Mouse (Mus musculus) kidney, embryonic 16.5 days (tissue): ENCODE measurements at regions not wholly inside any gene's neighbourhood (a gene's known extent, or its start where the extent isn't known, plus 50 kb on each side); places are given as distances from the start of the nearest gene placed in this dataset.

Experiments used
- ATAC-seq: fragments of 200-750 bp; cut with Nextera tagmentation; 2 replicates; pipeline ENCODE4 v1.8.0; 2017; ENCODE audit warnings: moderate TSS enrichment; ENCODE audit not compliant: low FRiP score, low TSS enrichment
- H3K27ac ChIP-seq: fragments of 300-500 bp; sonication (generic); 2 replicates; pipeline ENCODE4 v1.5.1; 2014; ENCODE audit warnings: low read length
- H3K27me3 ChIP-seq: fragments of 300-500 bp; sonication (generic); 2 replicates; pipeline ENCODE4 v1.6.1; 2014; ENCODE audit warnings: low read length, control low read depth, mixed read lengths; ENCODE audit not compliant: insufficient read depth
- H3K36me3 ChIP-seq: fragments of 300-500 bp; sonication (generic); 2 replicates; pipeline ENCODE4 v1.6.1; 2014; ENCODE audit warnings: low read length, control low read depth, mixed read lengths; ENCODE audit not compliant: insufficient read depth
- H3K4me1 ChIP-seq: fragments of 300-500 bp; sonication (generic); 2 replicates; pipeline ENCODE4 v1.6.1; 2014; ENCODE audit warnings: low read length, control low read depth, mixed read lengths; ENCODE audit not compliant: insufficient read depth
- H3K4me2 ChIP-seq: fragments of 300-500 bp; sonication (generic); replicated peaks from 2 replicates; pipeline ENCODE4 v1.6.1; 2014; ENCODE audit warnings: low read depth, low read length
- H3K4me3 ChIP-seq: fragments of 300-500 bp; sonication (generic); 2 replicates; pipeline ENCODE4 v1.5.1; 2014; ENCODE audit warnings: mild to moderate bottlenecking, low read length
- H3K9ac ChIP-seq: fragments of 300-500 bp; sonication (generic); replicated peaks from 2 replicates; pipeline ENCODE4 v1.6.1; 2014; ENCODE audit warnings: low read length
- H3K9me3 ChIP-seq: fragments of 300-500 bp; sonication (generic); 2 replicates; pipeline ENCODE4 v1.6.1; 2016; ENCODE audit warnings: low read length, control low read depth
- WGBS: fragments of 180-500 bp; shearing (Covaris S2); extraction: QIAGEN DNeasy Blood & Tissue Kit; methylation state at CpG from one replicate; pipeline ENCODE4 v1.1.7; 2014; 5-methylcytosine and 5-hydroxymethylcytosine counted together

GRCm38 (mm10) chr10:56493461-56493860, 116.3 kb downstream of the Gja1 start:
- no peaks in the 10 kb centered on the region for H3K36me3 ChIP-seq
- H3K4me1 ChIP-seq, result no peaks in the 10 kb centered on the region
- H3K27me3 ChIP-seq, result no peaks in the 10 kb centered on the region
- no peak overlapping the region for H3K4me2 ChIP-seq
- 86% methylated on average over 1 of the region's 1 CpGs for WGBS
- ATAC-seq, result no peak
- no peak overlapping the region for H3K4me3 ChIP-seq
- no peak overlapping the region for H3K9ac ChIP-seq
- H3K27ac ChIP-seq, result no peak overlapping the region
- no peaks in the 10 kb centered on the region for H3K9me3 ChIP-seq

- Histone ChIP-seq H3K4me2 (no peak overlapping the region), H3K27ac (no peak overlapping the region), H3K27me3 (no peaks in the 10 kb centered on the region), H3K9me3 (no peaks in the 10 kb centered on the region), H3K36me3 (no peaks in the 10 kb centered on the region), H3K9ac (no peak overlapping the region), H3K4me3 (no peak overlapping the region), H3K4me1 (no peaks in the 10 kb centered on the region)
- 88% methylated on average over 4 of the region's 4 CpGs for WGBS
- ATAC-seq, result no peak
Observed at GRCm38 (mm10) chr10:56495352-56495751, 118.2 kb downstream of the Gja1 start.

GRCm38 (mm10) chr10:56519041-56519440, 141.9 kb downstream of the Gja1 start:
- 96% methylated on average over 1 of the region's 1 CpGs for WGBS
- Histone ChIP-seq H3K36me3 (no peaks in the 10 kb centered on the region), H3K9me3 (no peaks in the 10 kb centered on the region), H3K27ac (no peak overlapping the region), H3K27me3 (no peaks in the 10 kb centered on the region), H3K4me3 (no peak overlapping the region), H3K4me2 (no peak overlapping the region), H3K4me1 (no peaks in the 10 kb centered on the region), H3K9ac (no peak overlapping the region)
- no peak for ATAC-seq

- Histone ChIP-seq H3K9me3 (peaks cover 3% of the 10 kb centered on the region; the same call in 1 of the 2 replicates), H3K27me3 (no peaks in the 10 kb centered on the region), H3K36me3 (no peaks in the 10 kb centered on the region), H3K27ac (no peak overlapping the region), H3K4me3 (no peak overlapping the region), H3K9ac (no peak overlapping the region), H3K4me1 (no peaks in the 10 kb centered on the region), H3K4me2 (no peak overlapping the region)
- WGBS, result 51% methylated on average over 2 of the region's 2 CpGs
- no peak for ATAC-seq
Observed at GRCm38 (mm10) chr10:56525791-56526190, 148.7 kb downstream of the Gja1 start.

GRCm38 (mm10) chr10:56537091-56537490, 160.0 kb downstream of the Gja1 start:
- H3K4me1 ChIP-seq, result no peaks in the 10 kb centered on the region
- 57% methylated on average over 4 of the region's 4 CpGs for WGBS
- no peak overlapping the region for H3K4me2 ChIP-seq
- H3K4me3 ChIP-seq, result no peak overlapping the region
- H3K9ac ChIP-seq, result no peak overlapping the region
- H3K27me3 ChIP-seq, result no peaks in the 10 kb centered on the region
- H3K27ac ChIP-seq, result no peak overlapping the region
- no peaks in the 10 kb centered on the region for H3K36me3 ChIP-seq
- no peak for ATAC-seq
- H3K9me3 ChIP-seq, result no peaks in the 10 kb centered on the region

GRCm38 (mm10) chr10:56539827-56540511, 162.8 kb downstream of the Gja1 start:
- H3K4me2 ChIP-seq, result no peak overlapping the region
- no peaks in the 10 kb centered on the region for H3K27me3 ChIP-seq
- H3K36me3 ChIP-seq, result no peaks in the 10 kb centered on the region
- no peak overlapping the region for H3K4me3 ChIP-seq
- H3K9ac ChIP-seq, result no peak overlapping the region
- H3K4me1 ChIP-seq, result no peaks in the 10 kb centered on the region
- peak overlapping the region; percentile 0; the same call in 1 of the 2 replicates for H3K27ac ChIP-seq
- 46% methylated on average over 5 of the region's 5 CpGs for WGBS
- peak; percentile 81; the same call in 1 of the 2 replicates for ATAC-seq
- H3K9me3 ChIP-seq, result peaks cover 5% of the 10 kb centered on the region; the same call in 1 of the 2 replicates

GRCm38 (mm10) chr10:56542106-56542505, 165.0 kb downstream of the Gja1 start:
- Histone ChIP-seq H3K27ac (no peak overlapping the region), H3K27me3 (no peaks in the 10 kb centered on the region), H3K36me3 (no peaks in the 10 kb centered on the region), H3K9ac (no peak overlapping the region), H3K4me2 (no peak overlapping the region), H3K4me1 (no peaks in the 10 kb centered on the region), H3K9me3 (peaks cover 5% of the 10 kb centered on the region; the same call in 1 of the 2 replicates), H3K4me3 (no peak overlapping the region)
- no peak for ATAC-seq
- WGBS, result 86% methylated on average over 3 of the region's 3 CpGs

- H3K9me3 ChIP-seq, result peaks cover 5% of the 10 kb centered on the region; the same call in 1 of the 2 replicates
- ATAC-seq, result no peak
Observed at GRCm38 (mm10) chr10:56545989-56546388, 168.9 kb downstream of the Gja1 start.

GRCm38 (mm10) chr10:56546824-56547223, 169.7 kb downstream of the Gja1 start:
- Histone ChIP-seq H3K36me3 (no peaks in the 10 kb centered on the region), H3K27ac (no peak overlapping the region), H3K4me3 (no peak overlapping the region), H3K27me3 (no peaks in the 10 kb centered on the region), H3K4me1 (no peaks in the 10 kb centered on the region), H3K9me3 (peaks cover 5% of the 10 kb centered on the region; the same call in 1 of the 2 replicates), H3K9ac (no peak overlapping the region), H3K4me2 (no peak overlapping the region)
- ATAC-seq, result no peak
- 58% methylated on average over 2 of the region's 2 CpGs for WGBS

More at GRCm38 (mm10) chr10:56545989-56546388, 168.9 kb downstream of the Gja1 start:
- Histone ChIP-seq H3K4me3 (no peak overlapping the region), H3K9ac (no peak overlapping the region), H3K4me1 (no peaks in the 10 kb centered on the region), H3K27ac (no peak overlapping the region), H3K36me3 (no peaks in the 10 kb centered on the region), H3K4me2 (no peak overlapping the region), H3K27me3 (no peaks in the 10 kb centered on the region)
- WGBS, result 40% methylated on average over 3 of the region's 3 CpGs

- no peak overlapping the region for H3K4me3 ChIP-seq
- H3K9ac ChIP-seq, result no peak overlapping the region
- no peaks in the 10 kb centered on the region for H3K27me3 ChIP-seq
- 86% methylated on average over 3 of the region's 4 CpGs for WGBS
- no peak overlapping the region for H3K27ac ChIP-seq
- H3K4me1 ChIP-seq, result no peaks in the 10 kb centered on the region
- peaks cover 5% of the 10 kb centered on the region; the same call in 1 of the 2 replicates for H3K9me3 ChIP-seq
- no peak for ATAC-seq
- no peak overlapping the region for H3K4me2 ChIP-seq
- no peaks in the 10 kb centered on the region for H3K36me3 ChIP-seq
Observed at GRCm38 (mm10) chr10:56547825-56548224, 170.7 kb downstream of the Gja1 start.
